ENCODE assay signal across 8 mouse cellular contexts in genomic region chr19:25238121-25238520, GRCm38 (mm10). TPM values are rescaled to one million over a fixed set of nuclear protein-coding genes. Genes with fewer than 3 reads are reported as not detected.
DNase-seq lines count a peak whose midpoint lies in the region; ATAC-seq and TF ChIP-seq lines count a peak whose summit lies in the region.

No protein-coding gene starts in this region.

- 14% methylated on average over 13 of the region's 13 CpGs for WGBS in kidney, adult 2 months
- WGBS in forebrain, embryonic 10.5 days = 3% methylated on average over 13 of the region's 13 CpGs
- 6% methylated on average over 13 of the region's 13 CpGs for WGBS in intestine, embryonic 16.5 days

- no peak for DNase-seq in kidney, adult 2 months
- no peak for DNase-seq in kidney, adult 9 months
- DNase-seq in forebrain, embryonic 10.5 days (ENCODE audit: extremely low spot score, low spot score) = no peak
- peak; percentile 28 for DNase-seq in neural tube, embryonic 10.5 days (ENCODE audit: extremely low spot score, low spot score)
- no peak for DNase-seq in left cerebral cortex, adult 8-10 months (ENCODE audit: low spot score in 2 of 2)
- no peak for DNase-seq in left cerebral cortex, adult 11 months (ENCODE audit: low spot score)
- no peak for DNase-seq in gastrocnemius, postnatal 4 days (ENCODE audit: low spot score in 2 of 2)

- 0 out of 2 replicates have a peak, but pooled peaks cover 4% of the 10 kb centered on the region for H3K4me1 ChIP-seq in kidney, adult 2 months (ENCODE audit: control insufficient read depth, insufficient read depth, low read length)
- peaks cover 46% of the 10 kb centered on the region for H3K4me1 ChIP-seq in forebrain, embryonic 10.5 days
- H3K4me1 ChIP-seq in intestine, embryonic 16.5 days (ENCODE audit: control insufficient read depth, insufficient read depth, low read length) = peaks cover 8% of the 10 kb centered on the region; the same call in 1 of the 2 replicates

- peak overlapping the region; percentile 96 for H3K4me2 ChIP-seq in intestine, embryonic 16.5 days (ENCODE audit: low read depth, low read length)

- H3K27ac ChIP-seq in kidney, adult 2 months (ENCODE audit: insufficient read depth, low read depth, low read length) = no peak overlapping the region
- H3K27ac ChIP-seq in forebrain, embryonic 10.5 days = peak overlapping the region; percentile 16; the same call in 1 of the 2 replicates
- H3K27ac ChIP-seq in intestine, embryonic 16.5 days (ENCODE audit: low read length) = no peak overlapping the region

- no peak for TF ChIP-seq CTCF in kidney, adult 2 months (conservative IDR thresholded peaks at IDR 0.05; ENCODE audit: insufficient read depth, insufficient read length, low read depth, low read length)

- no peaks in the 10 kb centered on the region for H3K27me3 ChIP-seq in kidney, adult 2 months (replicated peaks; ENCODE audit: control insufficient read depth, insufficient read depth, low read length)
- peaks cover 50% of the 10 kb centered on the region for H3K27me3 ChIP-seq in forebrain, embryonic 10.5 days (ENCODE audit: poor library complexity, severe bottlenecking)
- H3K27me3 ChIP-seq in intestine, embryonic 16.5 days (replicated peaks; ENCODE audit: control insufficient read depth, insufficient read depth, low read length) = peaks cover 4% of the 10 kb centered on the region; the same call in 1 of the 2 replicates

- H3K4me3 ChIP-seq in kidney, adult 2 months (ENCODE audit: insufficient read depth, low read depth, low read length) = peak overlapping the region; percentile 49
- H3K4me3 ChIP-seq in forebrain, embryonic 10.5 days = peak overlapping the region; percentile 81
- H3K4me3 ChIP-seq in intestine, embryonic 16.5 days (ENCODE audit: low read length) = peak overlapping the region; percentile 78

- no peak for TF ChIP-seq POLR2A in kidney, adult 2 months (IDR thresholded peaks at IDR 0.05; ENCODE audit: low read depth, low read length)

- H3K9ac ChIP-seq in intestine, embryonic 16.5 days (ENCODE audit: low read depth, low read length) = no peak overlapping the region; the same call in 1 of the 2 replicates

- no peak for ATAC-seq in intestine, embryonic 16.5 days

- H3K9me3 ChIP-seq in forebrain, embryonic 10.5 days = no peaks in the 10 kb centered on the region
- H3K9me3 ChIP-seq in intestine, embryonic 16.5 days (ENCODE audit: control insufficient read depth, low read length) = no peaks in the 10 kb centered on the region

- H3K36me3 ChIP-seq in kidney, adult 2 months (ENCODE audit: control insufficient read depth, insufficient read depth, low read length) = no peaks in the 10 kb centered on the region
- no peaks in the 10 kb centered on the region for H3K36me3 ChIP-seq in forebrain, embryonic 10.5 days (replicated peaks)
- no peaks in the 10 kb centered on the region for H3K36me3 ChIP-seq in intestine, embryonic 16.5 days (ENCODE audit: control insufficient read depth, insufficient read depth, low read length)

RNA-seq across cellular contexts. Expression of gene Kank1, which starts 1.3 kb away (rescaled TPM):
- polyA plus RNA-seq in kidney, adult 2 months (2012; rRNA removed) = 56.0 and 68.7 TPM in 2 replicates
- 19.3 and 19.6 TPM in 2 replicates for polyA plus RNA-seq in forebrain, embryonic 10.5 days (2016; fragmentation: Nextera tagmentation; extraction: Ambion mirVana)
- 15.5 and 16.1 TPM in 2 replicates for polyA plus RNA-seq in intestine, embryonic 16.5 days (2015; fragmentation: Nextera tagmentation; extraction: Ambion mirVana)
- total RNA-seq in left cerebral cortex, adult 8-10 months (2022) = 10 to 100 TPM; 13.2 to 15.3 (median 13.7) TPM
- 10 to 100 TPM; 34.4 to 35.9 TPM for total RNA-seq in gastrocnemius, postnatal 4 days (2021)
